Mouse (Mus musculus) thymus, postnatal 25 days (tissue): ENCODE results near the gene Jmjd1c.
"Not testable (repeated sequence)": the region's sequence is repeated elsewhere in the genome, so short reads cannot be mapped to it uniquely, and the experiment has no call there.

Experiments used
- DNase-seq: peaks from one replicate; pipeline ENCODE4 v3.0.0; 2022

The Jmjd1c gene

DNA sequence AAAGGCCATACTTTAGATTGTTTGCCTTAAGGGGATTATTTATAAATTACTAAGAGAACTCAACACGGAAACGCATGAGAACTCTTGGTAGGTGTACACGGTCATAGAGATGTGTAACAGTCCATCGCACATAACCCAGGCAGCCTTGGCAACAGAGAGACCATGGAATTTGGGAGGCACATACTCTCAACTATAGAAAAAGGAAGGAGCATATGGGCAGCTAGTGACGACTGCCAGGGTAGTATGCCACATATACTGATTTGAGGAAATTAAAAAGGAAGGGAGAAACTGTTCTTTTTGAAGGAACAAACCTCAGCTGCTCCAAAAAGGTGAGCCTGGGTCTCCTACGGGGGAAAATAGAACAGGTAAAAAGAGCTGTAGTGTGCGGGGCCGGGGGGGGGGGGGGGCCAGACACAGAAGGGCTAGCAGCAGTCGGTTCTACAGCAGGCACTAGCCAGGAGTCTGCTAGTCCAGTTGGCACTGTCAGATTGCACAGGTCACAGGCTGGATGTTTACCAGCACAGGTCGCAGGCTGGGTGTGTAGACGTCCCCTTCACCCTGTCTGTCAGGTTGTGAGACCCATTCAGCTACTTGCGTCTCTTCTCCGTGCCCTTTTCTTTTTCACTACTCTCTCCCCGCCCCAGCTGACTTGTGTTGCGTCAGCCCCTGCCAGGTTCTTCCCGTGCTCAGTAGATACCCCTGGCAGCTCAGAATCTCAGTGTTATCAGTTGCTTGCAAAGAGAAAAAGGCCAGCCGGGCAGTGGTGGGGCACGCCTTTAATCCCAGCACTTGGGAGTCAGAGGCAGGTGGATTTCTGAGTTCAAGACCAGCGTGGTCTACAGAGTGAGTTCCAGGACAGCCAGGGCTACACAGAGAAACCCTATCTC is 9.6 kb downstream of the Jmjd1c start:
- no peak for DNase-seq

DNA sequence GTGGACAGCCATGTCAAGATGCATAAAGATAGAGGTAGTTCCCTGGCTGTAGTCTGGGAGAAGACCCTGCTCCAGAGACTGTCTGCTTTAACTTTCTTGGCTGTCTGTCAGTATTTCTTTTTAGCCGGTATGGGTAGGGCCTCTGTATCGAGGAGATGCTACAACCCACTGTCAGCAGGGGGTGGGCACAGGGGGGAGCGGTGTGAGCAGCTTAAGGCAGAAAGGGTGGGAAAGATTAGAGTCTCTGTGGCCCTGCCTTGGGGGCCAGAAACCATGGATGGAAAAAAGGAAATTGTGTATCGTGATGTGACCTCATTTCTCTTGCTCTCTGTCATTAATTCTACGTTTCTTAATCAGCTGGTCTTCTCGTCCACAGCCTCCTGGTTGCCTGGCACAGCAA is 10.5 kb downstream of the Jmjd1c start:
- no peak for DNase-seq

DNA sequence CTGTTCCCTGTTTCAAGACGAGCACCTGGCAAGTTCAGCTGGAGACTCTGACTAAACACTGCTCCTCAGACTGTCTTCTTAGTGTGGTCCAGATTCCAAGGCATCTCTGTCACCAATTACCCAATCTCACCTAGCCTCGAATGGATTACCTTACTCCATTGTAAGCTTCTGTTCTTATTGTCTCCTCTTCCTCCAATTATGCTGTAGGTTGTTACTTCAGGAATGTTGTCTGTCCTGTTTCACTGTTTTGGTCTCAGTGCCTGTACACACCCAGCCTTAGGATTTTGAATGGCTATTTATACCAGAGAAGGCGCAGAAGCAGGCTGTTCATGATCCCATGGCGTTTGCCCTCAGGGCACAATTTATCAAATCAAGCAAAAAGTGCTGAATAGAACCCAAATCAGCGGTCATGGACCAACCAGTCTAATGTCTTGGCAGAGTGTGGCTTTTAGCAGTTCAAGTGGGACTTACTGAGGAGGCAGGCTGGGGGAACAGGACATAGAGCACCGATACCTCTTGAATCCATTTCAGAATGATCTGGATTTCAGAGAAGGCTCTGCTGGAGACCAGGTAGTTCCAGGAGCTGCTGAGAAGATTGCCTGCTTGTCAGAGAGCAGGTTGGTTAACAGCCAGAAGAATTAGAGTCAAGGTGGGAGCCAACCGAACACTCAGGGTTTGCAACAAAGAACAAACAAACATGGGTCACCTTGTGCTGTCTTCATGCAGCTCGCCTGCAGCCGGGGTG is 11.3 kb downstream of the Jmjd1c start:
- DNase-seq, result no peak

DNA sequence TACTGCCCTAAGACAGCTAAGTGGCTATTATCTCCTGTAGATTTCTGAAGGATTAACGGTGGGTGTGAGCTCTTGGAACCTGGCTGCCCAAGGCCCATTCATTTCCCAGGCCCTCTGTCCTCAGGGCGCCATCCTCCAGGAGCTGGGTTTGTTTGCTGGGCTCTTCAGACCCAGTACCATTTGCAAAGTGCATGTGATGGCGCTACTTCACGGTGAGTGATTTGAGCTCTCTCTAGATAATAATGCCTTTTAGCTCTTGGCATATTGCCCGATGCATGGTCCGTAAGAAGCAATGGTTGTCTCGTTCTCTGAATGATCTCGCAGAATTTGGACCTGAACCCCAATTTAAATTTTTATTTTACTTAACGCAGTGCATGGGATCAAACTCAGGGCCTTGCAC is 12.2 kb downstream of the Jmjd1c start:
- no peak for DNase-seq

DNA sequence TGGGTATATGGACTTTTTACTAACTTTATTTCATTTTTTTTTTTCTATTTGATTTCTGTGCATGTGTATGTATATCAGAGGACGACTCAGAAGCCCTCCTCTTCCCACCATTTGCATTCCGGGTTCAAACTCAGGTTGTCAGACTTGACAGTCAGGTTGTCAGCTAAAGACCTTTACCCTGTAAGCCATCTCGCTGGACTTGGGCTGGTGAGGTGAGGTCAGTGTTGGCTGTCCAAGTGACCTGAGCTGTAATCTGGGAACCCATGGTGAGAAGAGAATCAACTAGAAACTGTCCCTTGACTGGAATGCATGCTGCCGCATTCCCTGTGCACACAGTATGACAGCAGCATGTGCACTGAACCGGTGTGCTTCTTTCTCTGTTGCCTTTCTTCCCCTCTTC is 13.7 kb downstream of the Jmjd1c start:
- no peak for DNase-seq

DNA sequence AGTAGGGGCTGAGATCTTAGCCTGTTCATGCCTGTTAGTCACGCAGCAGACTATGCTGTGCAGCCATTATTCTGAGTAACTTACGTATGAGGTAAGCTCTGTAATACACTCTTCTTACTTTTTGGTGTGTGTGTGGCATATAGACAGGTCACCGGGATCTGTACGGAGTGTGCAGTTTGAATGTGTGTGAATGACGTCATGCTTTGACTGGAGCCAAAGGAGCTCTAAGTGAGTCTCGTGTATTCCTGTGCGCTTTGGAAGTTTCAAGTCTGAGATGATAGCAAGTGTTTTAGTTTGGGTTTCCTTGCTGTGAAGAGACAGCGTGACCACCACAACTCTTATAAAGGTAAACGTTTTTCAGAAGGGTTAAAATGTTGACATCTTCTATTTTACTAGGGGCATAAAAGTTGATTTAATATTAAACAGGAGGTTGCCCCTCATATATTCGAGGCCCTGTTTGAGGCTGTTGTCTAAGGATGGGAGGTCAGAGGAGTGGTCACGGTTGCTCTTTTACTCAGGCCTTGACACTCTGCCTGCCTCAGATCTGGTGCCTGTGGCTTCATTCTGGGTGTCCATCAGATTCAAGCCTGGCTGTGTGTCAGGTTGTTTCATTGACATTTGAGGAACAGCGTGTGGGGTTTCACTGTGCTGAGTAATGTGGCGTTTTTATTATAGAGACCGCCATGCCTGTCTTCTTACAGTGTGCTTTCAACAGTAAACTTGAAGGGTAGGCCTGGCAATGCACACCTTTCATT is 15.3 kb downstream of the Jmjd1c start:
- no peak for DNase-seq

DNA sequence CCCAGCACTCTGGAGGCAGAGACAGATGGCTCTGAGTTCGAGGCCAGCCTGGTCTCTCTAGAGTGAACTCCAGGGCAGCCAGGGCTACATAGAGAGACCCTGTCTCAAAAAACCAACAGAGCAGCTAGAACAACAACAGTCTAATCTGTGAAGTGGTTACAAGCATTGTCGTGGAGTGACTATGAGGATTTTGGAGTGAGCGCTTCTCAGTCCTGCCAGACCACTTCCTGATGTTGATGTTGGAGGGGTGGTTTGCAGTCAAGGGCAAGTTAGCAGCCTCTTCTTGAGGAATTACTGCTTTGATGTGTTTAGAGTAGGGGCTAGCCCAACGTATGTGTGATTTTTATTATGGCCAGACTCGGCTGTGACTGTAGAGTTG is 15.9 kb downstream of the Jmjd1c start:
- DNase-seq, result no peak

DNA sequence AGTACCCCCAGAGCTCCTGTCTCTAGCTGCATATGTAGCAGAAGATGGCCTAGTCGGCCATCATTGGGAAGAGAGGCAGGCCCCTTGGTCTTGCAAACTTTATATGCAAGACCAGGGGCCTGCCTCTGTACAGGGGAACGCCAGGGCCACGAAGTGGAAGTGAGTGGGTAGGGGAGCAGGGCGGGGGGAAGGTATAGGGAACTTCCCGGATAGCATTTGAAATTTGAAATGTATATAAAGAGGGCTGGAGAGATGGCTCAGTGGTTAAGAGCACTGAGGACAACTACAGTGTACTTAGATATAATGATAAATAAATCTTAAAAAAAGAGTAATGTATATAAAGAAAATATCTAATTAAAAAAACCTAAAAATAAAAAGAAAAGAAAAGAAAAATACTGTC is 17.0 kb downstream of the Jmjd1c start:
- not testable (repeated sequence) for DNase-seq

DNA sequence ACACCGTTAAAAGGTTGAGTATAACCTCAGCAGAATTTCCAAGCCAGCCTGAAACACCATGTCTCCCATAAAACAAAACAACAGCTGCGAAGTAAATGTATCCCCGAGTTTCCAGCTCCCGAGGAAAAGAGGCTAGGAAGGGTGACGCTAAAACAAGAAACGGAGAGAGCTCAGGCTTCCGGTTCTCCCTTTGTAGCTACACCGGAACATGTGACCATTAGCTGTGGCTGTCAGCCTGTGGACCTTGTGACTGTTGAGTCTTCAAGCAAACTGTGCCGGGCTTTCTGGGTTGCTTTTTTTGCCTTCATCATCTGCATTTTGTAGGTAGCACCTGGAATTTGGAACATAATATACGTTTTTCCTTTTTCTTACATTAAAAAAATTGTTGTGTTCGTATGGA is 17.9 kb downstream of the Jmjd1c start:
- DNase-seq, result no peak

DNA sequence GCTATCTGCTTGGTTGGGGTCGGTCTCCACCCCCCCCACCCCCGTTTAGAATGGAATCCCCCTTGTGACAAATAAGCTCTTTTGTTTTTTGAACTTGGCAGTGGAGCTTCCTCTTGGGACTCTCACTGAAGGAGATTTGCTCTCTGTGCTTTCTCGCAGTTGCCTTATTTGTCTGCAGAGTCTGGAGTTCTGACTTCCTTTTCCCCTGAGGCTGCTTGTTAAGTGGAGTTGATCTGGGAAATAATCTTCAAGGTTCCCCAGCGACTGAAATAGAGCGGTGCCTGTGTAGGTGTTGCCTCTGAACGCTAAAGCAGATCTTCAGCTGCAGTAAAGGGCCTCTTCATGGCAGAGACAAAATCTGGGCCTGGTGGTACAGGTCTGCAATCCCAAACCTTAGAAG is 19.2 kb downstream of the Jmjd1c start:
- DNase-seq, result no peak

DNA sequence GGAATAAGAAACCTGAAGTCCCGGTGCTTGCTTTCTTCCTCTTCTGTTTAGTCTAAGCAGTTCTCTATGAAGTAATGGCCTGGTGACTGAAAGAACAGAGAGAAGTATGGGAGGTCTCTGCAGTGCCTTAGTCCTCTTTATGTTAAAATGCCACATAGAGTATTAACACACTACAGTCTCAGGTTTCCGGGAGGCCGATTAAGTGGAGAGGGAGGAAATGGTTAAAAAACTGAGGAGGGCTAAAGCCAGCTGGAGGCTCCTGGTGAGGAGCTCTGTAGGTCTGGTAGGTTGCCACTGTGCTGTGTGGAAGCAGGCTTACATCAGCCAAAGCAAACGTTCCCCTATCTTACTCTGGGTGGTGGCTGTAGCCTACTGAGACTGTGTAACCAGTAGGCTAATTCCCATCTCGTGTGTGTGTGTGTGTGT is 19.8 kb downstream of the Jmjd1c start:
- DNase-seq, result no peak

DNA sequence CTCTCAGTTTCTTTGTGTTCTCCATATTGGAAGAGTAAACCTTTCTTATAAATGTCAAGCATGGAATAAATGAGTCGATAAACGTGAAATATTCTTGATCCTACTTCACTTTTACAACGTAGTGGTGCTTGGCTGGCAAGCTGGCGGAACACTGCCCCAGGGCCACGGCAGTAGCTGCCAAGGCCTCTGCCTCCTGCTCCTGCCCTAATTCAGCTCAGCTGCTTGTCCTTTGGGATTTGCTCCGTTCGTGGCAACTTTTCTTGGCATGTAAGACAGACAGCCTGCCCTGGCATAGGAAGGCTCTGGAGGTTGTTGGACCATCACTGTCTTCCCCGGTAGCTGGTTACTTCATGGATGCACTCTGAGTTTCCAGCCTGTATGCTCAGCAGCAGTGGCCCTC is 20.3 kb downstream of the Jmjd1c start:
- no peak for DNase-seq

DNA sequence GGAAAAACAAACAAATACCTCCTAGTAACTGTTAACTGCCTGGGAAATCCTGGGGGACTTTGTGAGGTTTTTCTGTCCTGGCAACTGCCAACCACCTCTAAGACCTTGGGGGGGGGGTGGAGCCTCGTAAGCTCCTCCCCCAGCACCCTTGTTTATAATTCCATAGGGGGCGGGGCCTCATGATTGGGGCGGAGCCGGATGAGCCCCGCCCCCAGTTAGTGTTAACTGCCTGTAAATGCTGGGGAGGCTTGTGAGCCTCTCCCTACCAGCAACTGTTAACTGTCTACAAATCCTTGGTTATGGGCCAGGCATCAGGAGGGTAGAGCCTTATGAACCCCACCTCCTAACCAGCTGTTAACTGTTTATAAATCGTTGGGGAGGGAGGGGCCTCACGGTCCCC is 23.4 kb downstream of the Jmjd1c start:
- DNase-seq, result no peak

DNA sequence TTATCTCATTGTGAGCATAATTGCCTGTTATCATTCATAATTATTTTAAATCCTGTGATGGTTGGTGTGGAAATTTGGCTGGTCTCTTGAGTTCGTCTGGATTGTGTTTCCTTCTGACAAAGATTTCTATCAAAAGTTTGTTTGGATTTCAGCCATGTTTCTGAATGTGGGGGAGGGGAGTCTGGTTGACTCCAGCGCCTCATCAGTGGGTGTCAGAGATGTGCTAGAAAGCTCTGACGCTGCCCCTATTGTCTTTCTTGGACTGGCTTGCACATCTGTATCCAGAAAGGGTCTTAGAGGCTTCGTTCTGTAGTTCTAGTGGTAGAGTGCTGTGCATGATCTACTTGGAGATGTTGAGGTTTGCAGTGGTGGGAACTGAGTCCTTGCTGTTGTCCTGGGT is 24.3 kb downstream of the Jmjd1c start:
- no peak for DNase-seq

DNA sequence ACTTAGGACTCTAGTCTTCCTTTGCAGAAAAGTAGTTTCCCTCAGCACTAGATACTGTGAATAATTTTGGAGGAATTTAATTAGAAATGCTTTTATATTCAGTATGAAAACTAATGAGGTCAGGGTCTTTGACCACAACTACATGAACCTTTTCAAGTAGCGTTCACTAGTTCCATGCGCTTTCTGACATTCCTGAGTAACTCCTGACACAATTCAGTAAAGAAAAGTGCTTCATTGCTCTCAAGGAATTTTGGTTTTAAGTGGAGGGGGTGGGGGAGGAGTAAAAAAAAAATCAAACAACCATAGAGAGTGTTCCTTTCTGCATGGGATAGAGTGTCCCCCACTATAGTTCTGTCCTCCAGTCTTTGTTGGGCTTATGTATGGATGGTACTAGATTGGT is 24.7 kb downstream of the Jmjd1c start:
- DNase-seq, result no peak

DNA sequence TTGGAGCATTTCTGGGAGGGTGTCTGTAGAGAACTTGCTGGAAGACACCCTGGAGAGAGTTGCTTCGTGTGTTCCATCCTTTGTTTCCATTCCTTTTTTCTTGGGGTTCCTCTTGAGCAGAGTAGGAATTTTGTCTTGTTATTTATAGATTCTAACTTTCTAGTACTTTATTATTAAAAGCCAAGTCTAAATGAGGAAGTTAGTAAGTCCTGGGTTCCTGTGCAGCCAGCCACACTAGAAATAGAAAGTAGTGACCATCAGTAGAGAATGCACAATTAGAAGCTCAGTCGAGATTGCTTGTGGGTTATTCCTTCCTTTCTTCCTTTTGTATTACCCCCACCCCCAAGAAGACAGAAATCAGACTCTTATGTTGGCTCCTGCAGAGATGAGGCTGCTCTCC is 27.8 kb downstream of the Jmjd1c start:
- DNase-seq, result no peak

DNA sequence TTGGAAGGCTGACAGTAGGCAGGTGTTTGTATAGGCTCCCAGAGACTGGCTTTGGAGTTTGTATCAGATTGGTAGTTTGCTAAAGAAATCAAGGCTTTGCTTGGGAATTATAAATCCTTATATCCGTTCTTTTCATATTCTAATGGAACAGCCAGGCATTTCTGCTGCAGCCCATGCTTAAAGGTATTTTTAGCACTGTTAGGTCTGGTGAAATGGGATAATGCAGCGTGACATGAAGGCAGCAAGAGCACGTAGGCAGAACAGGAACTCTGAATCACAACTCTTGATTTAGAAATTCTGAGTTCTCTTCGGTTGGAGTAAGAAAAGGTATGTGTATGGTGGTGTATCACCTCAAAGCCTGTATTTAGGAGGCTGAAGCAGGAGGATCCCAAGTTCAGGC is 28.2 kb downstream of the Jmjd1c start:
- DNase-seq, result no peak

DNA sequence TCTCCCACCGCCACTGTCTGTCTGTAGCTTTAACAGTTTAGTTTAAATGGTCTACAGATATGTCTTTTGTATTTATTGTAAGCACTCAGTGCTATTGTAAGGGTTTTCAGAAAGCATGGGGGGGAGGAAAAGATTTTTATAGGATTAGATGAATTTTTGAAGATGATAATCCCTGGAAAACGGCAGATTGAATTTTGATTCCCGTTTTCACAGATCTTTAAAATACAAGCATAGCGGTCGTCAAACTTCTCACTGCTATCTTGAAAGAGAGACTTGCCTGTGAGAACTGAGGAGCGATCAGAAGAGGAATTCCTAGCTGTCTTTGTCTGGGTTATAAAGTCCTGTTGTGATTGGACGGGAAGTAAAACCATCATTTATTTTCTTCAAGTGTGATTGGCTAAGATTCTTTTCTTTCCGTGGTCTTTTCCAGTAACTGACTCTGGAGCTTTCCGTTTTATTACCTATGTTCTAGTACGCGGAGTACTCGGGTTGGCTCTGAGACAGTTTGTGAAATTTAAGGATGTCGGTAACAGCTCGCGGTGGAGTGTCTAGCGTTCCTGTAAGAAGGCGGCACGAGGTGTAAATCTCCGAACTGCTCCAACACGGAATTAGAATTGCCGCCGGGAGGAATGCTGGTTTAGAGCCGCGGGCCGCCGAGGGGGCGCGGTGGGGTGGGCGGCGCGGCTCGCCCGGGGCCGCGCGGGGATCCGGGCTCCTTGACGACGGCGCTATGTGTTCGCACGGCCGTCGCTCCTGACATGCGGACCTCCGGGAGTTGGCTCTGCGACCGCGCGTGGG is 30.3 kb downstream of the Jmjd1c start:
- DNase-seq, result peak; percentile 25

DNA sequence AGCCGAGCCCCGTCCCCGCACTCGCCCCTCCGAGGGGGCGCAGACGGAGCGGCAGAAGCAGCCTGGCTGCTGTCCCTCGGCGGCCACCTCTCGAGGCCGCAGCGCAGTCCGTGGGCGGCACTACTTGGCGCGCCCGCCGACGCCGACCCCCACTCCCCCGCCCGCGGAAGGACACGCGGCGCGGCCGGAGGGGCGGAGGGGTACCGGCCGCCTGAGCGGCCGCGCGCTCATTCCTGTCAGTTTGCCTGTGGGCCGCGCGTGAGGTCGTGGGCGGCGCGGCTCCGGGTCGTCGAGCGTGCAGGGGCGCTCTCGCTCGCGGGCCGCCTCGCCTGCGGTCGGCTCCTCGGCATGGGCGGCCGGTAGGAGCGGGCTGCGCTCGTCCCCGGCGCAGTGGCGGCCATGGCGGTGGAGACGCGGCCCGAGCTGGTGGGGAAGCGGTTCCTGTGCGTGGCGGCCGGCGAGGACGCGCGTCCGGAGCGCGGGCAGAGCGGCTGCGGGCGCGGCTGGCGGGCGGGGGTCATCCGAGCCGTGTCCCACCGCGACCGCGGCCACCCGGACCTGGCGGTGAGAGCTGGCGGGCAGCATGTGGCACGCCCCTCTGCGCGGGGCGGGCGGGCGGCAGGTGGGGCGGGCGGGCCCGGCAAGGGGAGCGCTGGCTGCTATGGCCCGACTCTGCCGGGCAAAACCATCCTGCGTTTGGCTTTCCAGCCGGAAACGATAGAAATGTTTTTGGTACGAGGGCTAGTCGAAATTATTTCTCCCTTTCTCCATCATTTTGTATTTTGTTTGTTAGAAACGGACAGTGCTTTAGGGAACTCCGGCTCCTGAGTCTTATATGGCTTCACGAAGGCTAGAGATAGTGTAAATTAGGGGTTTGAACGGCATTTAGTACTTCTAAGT is 31.2 kb downstream of the Jmjd1c start:
- DNase-seq, result peak; percentile 32

DNA sequence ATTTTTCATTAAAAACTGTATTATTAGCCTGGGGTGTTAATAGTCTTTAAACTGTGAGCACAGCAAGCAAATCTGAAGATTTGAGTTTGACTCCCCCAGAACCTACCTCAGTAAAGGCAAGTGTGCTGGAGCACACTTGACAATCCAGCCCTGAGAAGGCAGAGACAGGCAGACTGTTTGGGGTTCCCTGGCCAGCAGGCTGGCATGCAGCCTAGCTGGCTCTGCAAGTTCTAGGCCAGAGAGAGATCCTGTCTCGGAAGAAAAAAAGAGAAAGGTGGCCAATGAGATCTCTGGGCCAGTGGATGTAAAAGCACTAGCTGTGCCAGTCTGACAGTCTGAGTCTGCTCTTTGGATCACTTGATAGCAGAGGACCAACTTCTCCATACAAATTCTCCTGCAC is 33.6 kb downstream of the Jmjd1c start:
- no peak for DNase-seq

DNA sequence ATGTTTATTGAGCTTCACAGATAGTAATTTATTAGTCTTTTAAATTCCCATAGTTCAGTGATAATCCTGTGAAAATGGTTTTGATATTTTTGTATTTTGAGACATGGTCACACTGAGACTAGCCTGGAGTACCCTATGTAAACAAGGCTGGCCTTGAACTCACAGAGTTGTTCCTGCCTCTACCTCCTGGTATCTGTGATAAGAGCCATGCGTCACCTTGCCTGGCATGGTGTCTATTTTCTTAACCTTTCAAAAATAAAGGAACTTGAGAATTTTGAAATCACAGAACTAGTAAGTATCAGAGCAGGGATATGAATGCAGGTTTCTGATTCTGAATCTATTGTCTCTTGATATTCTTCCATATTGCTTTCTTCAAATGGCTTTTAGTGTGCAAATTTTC is 35.8 kb downstream of the Jmjd1c start:
- no peak for DNase-seq

DNA sequence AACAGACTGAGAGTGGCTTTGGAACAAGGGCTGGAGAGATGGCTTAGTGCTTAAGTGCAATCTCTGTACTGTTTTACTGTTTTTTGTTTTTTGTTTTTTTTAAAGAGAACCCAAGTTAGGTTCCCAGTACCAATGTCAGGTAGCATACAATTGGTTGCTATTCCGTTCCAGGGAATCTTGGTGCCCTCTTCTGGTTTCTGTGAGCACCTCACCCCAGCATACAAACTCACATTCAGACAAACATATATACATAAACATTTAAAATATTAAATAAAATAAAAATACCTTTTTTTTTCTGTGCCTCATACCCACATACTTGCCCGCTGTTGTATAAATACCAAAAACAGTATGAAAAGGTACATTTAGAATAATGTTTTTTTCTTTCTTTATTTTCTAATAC is 38.4 kb downstream of the Jmjd1c start:
- DNase-seq, result no peak
